Mouse (Mus musculus): ENCODE data around the gene Ddx58. TPM values are rescaled to one million over a fixed set of nuclear protein-coding genes. Genes with fewer than 3 reads are reported as not detected.

Ddx58 gene
- polyA plus RNA-seq, 1 experiment, result 43.6 TPM

- Histone ChIP-seq H3K9me3 (replicated peaks; ENCODE audit: control insufficient read depth, insufficient read depth, low read length, poor library complexity, severe bottlenecking) (no peaks in the 10 kb centered on the region), H3K27ac (ENCODE audit: insufficient read depth, low read length) (no peak overlapping the region), H3K4me1 (ENCODE audit: control insufficient read depth, insufficient read depth, low read length) (peaks cover 2% of the 10 kb centered on the region), H3K9ac (ENCODE audit: low read depth, poor library complexity, severe bottlenecking) (no peak overlapping the region), H3K36me3 (ENCODE audit: control insufficient read depth, insufficient read depth, low read length, poor library complexity, severe bottlenecking) (peaks cover 3% of the 10 kb centered on the region; the same call in 1 of the 2 replicates), H3K27me3 (ENCODE audit: control insufficient read depth, insufficient read depth, low read length, poor library complexity, severe bottlenecking) (no peaks in the 10 kb centered on the region), H3K4me3 (ENCODE audit: low read depth, low read length) (no peak overlapping the region)
- TF ChIP-seq CTCF (IDR thresholded peaks at IDR 0.05; ENCODE audit: low read depth, low read length) (no peak), EP300 (IDR thresholded peaks at IDR 0.05; ENCODE audit: insufficient read depth, low read depth, low read length) (no peak), POLR2A (IDR thresholded peaks at IDR 0.05; ENCODE audit: insufficient read depth, low read length) (no peak)
Measured at GRCm38 (mm10) chr4:40178584-40178983, 61.0 kb downstream of the Ddx58 start.

- H3K4me3 ChIP-seq (ENCODE audit: low read depth, low read length), result no peak overlapping the region
- no peaks in the 10 kb centered on the region for H3K36me3 ChIP-seq (ENCODE audit: control insufficient read depth, insufficient read depth, low read length, poor library complexity, severe bottlenecking)
Measured at GRCm38 (mm10) chr4:40174321-40174720, 65.3 kb downstream of the Ddx58 start.

DNA sequence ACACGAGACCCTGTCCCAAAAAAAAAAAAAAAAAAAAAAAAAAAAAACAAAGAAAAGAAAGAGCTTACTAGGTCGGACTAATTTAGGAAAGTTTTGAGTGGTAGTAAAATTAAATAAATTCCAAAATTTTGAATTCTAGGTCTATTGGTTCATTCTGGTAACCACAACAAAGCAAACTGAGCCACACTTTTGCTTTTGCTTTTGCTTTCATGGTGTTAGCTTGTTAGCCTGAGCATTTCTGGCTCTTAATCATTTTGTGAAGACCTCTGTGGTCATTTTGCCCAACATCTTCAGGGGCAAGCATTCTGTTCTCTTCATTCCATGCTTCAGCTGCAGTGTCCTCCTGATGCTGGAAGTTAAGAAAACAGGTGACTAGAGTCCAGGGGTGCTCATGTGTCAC, 67.3 kb downstream of the Ddx58 start:
- no peak overlapping the region for H3K4me3 ChIP-seq (ENCODE audit: low read depth, low read length)
- H3K36me3 ChIP-seq (ENCODE audit: control insufficient read depth, insufficient read depth, low read length, poor library complexity, severe bottlenecking), result no peaks in the 10 kb centered on the region
- no peak overlapping the region for H3K9ac ChIP-seq (ENCODE audit: low read depth, poor library complexity, severe bottlenecking)
- TF ChIP-seq EP300 (IDR thresholded peaks at IDR 0.05; ENCODE audit: insufficient read depth, low read depth, low read length) (no peak), POLR2A (IDR thresholded peaks at IDR 0.05; ENCODE audit: insufficient read depth, low read length) (no peak), CTCF (IDR thresholded peaks at IDR 0.05; ENCODE audit: low read depth, low read length) (no peak)
- peaks cover 2% of the 10 kb centered on the region for H3K4me1 ChIP-seq (ENCODE audit: control insufficient read depth, insufficient read depth, low read length)
- H3K27ac ChIP-seq (ENCODE audit: insufficient read depth, low read length), result no peak overlapping the region
- no peaks in the 10 kb centered on the region for H3K27me3 ChIP-seq (ENCODE audit: control insufficient read depth, insufficient read depth, low read length, poor library complexity, severe bottlenecking)
- H3K9me3 ChIP-seq (replicated peaks; ENCODE audit: control insufficient read depth, insufficient read depth, low read length, poor library complexity, severe bottlenecking), result 0 out of 2 replicates have a peak, but pooled peaks cover 2% of the 10 kb centered on the region

More at GRCm38 (mm10) chr4:40174321-40174720, 65.3 kb downstream of the Ddx58 start:
- 0 out of 2 replicates have a peak, but pooled peaks cover 2% of the 10 kb centered on the region for H3K9me3 ChIP-seq (replicated peaks; ENCODE audit: control insufficient read depth, insufficient read depth, low read length, poor library complexity, severe bottlenecking)
- no peak overlapping the region for H3K9ac ChIP-seq (ENCODE audit: low read depth, poor library complexity, severe bottlenecking)
- TF ChIP-seq EP300 (IDR thresholded peaks at IDR 0.05; ENCODE audit: insufficient read depth, low read depth, low read length) (no peak), CTCF (IDR thresholded peaks at IDR 0.05; ENCODE audit: low read depth, low read length) (no peak), POLR2A (IDR thresholded peaks at IDR 0.05; ENCODE audit: insufficient read depth, low read length) (no peak)
- peaks cover 2% of the 10 kb centered on the region for H3K4me1 ChIP-seq (ENCODE audit: control insufficient read depth, insufficient read depth, low read length)
- no peaks in the 10 kb centered on the region for H3K27me3 ChIP-seq (ENCODE audit: control insufficient read depth, insufficient read depth, low read length, poor library complexity, severe bottlenecking)
- H3K27ac ChIP-seq (ENCODE audit: insufficient read depth, low read length), result no peak overlapping the region

- H3K36me3 ChIP-seq (ENCODE audit: control insufficient read depth, insufficient read depth, low read length, poor library complexity, severe bottlenecking), result 0 out of 2 replicates have a peak, but pooled peaks cover 3% of the 10 kb centered on the region
- H3K4me1 ChIP-seq (ENCODE audit: control insufficient read depth, insufficient read depth, low read length), result peaks cover 2% of the 10 kb centered on the region
- 0 out of 2 replicates have a peak, but pooled peaks cover 2% of the 10 kb centered on the region for H3K9me3 ChIP-seq (replicated peaks; ENCODE audit: control insufficient read depth, insufficient read depth, low read length, poor library complexity, severe bottlenecking)
- no peak overlapping the region for H3K9ac ChIP-seq (ENCODE audit: low read depth, poor library complexity, severe bottlenecking)
- no peak overlapping the region for H3K27ac ChIP-seq (ENCODE audit: insufficient read depth, low read length)
- TF ChIP-seq POLR2A (IDR thresholded peaks at IDR 0.05; ENCODE audit: insufficient read depth, low read length) (no peak), CTCF (IDR thresholded peaks at IDR 0.05; ENCODE audit: low read depth, low read length) (no peak)
- H3K27me3 ChIP-seq (ENCODE audit: control insufficient read depth, insufficient read depth, low read length, poor library complexity, severe bottlenecking), result no peaks in the 10 kb centered on the region
- no peak overlapping the region for H3K4me3 ChIP-seq (ENCODE audit: low read depth, low read length)
Measured at GRCm38 (mm10) chr4:40171477-40171876, 68.2 kb downstream of the Ddx58 start.

- TF ChIP-seq CTCF (IDR thresholded peaks at IDR 0.05; ENCODE audit: low read depth, low read length) (no peak), POLR2A (IDR thresholded peaks at IDR 0.05; ENCODE audit: insufficient read depth, low read length) (no peak), EP300 (IDR thresholded peaks at IDR 0.05; ENCODE audit: insufficient read depth, low read depth, low read length) (no peak)
- 0 out of 2 replicates have a peak, but pooled peaks cover 2% of the 10 kb centered on the region for H3K9me3 ChIP-seq (replicated peaks; ENCODE audit: control insufficient read depth, insufficient read depth, low read length, poor library complexity, severe bottlenecking)
- no peak overlapping the region for H3K27ac ChIP-seq (ENCODE audit: insufficient read depth, low read length)
- H3K9ac ChIP-seq (ENCODE audit: low read depth, poor library complexity, severe bottlenecking), result no peak overlapping the region
- 0 out of 2 replicates have a peak, but pooled peaks cover 3% of the 10 kb centered on the region for H3K36me3 ChIP-seq (ENCODE audit: control insufficient read depth, insufficient read depth, low read length, poor library complexity, severe bottlenecking)
- H3K4me3 ChIP-seq (ENCODE audit: low read depth, low read length), result no peak overlapping the region
- no peaks in the 10 kb centered on the region for H3K4me1 ChIP-seq (ENCODE audit: control insufficient read depth, insufficient read depth, low read length)
- H3K27me3 ChIP-seq (ENCODE audit: control insufficient read depth, insufficient read depth, low read length, poor library complexity, severe bottlenecking), result no peaks in the 10 kb centered on the region
Measured at GRCm38 (mm10) chr4:40163646-40164045, 76.0 kb downstream of the Ddx58 start.

DNA sequence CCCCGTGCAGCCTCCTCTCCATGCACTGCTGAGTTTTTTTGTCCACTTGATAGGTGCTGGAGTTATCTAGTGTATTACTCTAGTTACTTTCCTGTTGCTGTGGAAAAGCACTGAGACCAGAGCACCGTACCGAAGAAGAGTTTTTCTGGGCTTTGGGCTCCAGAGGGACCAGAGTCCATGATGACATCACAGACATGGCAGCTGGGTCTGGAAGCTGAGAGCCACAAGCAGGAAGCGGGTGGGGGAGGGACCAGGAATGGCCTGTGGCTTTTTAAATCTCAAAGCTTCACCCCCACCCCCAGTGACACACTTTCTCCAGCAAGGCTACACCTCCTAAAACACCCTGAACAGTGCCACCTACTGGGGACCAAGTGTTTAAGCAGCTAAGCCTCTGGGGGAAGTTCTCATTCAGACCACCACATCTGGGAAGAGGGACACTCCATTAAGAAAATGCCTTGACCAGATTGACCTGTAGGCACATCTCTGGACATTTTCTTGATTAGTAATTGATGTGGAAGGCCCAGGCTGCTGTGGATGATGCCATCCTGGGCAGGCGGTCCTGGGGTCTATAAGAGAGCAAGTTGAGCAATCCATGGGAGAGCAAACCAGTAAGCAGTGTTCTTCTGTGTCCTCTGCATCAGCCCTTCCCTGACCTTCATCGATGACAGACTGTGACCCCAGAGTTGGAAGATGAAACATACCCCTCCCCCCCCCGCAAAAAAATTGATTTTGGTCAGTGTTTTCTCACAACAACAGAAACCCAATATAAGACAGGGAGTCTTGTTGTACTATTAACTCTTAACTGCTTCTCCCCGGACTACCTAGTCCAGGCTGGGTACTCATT, 78.8 kb downstream of the Ddx58 start:
- Histone ChIP-seq H3K9me3 (replicated peaks; ENCODE audit: control insufficient read depth, insufficient read depth, low read length, poor library complexity, severe bottlenecking) (0 out of 2 replicates have a peak, but pooled peaks cover 2% of the 10 kb centered on the region), H3K27me3 (ENCODE audit: control insufficient read depth, insufficient read depth, low read length, poor library complexity, severe bottlenecking) (no peaks in the 10 kb centered on the region), H3K27ac (ENCODE audit: insufficient read depth, low read length) (no peak overlapping the region), H3K9ac (ENCODE audit: low read depth, poor library complexity, severe bottlenecking) (no peak overlapping the region), H3K4me3 (ENCODE audit: low read depth, low read length) (no peak overlapping the region), H3K36me3 (ENCODE audit: control insufficient read depth, insufficient read depth, low read length, poor library complexity, severe bottlenecking) (no peaks in the 10 kb centered on the region), H3K4me1 (ENCODE audit: control insufficient read depth, insufficient read depth, low read length) (no peaks in the 10 kb centered on the region)
- no peak for TF ChIP-seq EP300 (IDR thresholded peaks at IDR 0.05; ENCODE audit: insufficient read depth, low read depth, low read length)
- no peak for TF ChIP-seq POLR2A (IDR thresholded peaks at IDR 0.05; ENCODE audit: insufficient read depth, low read length)
- no peak for TF ChIP-seq CTCF (IDR thresholded peaks at IDR 0.05; ENCODE audit: low read depth, low read length)

Measured in ES-Bruce4 (cell line).